Mouse (Mus musculus): ENCODE measurements around the gene Il9r. TPM values are rescaled to one million over a fixed set of nuclear protein-coding genes. Genes with fewer than 3 reads are reported as not detected.

Il9r gene
- polyA plus RNA-seq, 2 experiments = 0.08 to 0.16 TPM

DNA sequence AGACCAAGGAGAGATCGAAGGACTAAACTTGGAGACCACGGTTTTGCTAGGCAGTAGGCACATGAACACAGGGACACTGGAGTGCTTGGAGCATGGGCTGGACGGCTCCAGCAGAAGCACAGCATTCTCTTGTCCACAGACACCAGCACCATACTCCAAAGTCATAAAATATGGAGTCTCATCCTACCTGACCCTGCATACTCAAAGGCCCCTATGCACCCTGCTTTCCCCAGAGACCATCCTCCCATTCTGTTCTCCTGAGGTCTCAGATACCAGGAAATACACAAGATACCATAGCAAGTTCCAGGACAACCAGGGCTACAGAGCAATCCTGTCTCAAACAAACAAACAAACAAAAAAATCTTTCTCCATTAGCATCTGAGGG lies 37.3 kb upstream of the Il9r start:
- Histone ChIP-seq H3K4me1 (replicated peaks; ENCODE audit: control insufficient read depth in 2 of 2, insufficient read depth in 2 of 2, low read length in 1 of 2) (peaks cover 16 to 35% of the 10 kb centered on the region in 2 experiments), H3K27me3 (ENCODE audit: control insufficient read depth, insufficient read depth, low read length) (no peaks in the 10 kb centered on the region), H3K9me3 (ENCODE audit: control insufficient read depth, low read length) (no peaks in the 10 kb centered on the region), H3K4me3 (ENCODE audit: insufficient read depth in 1 of 2, low read depth in 2 of 2, low read length in 2 of 2) (no peak overlapping the region), H3K4me2 (ENCODE audit: low read depth) (no peak overlapping the region), H3K27ac (peak overlapping the region; percentile 71), H3K36me3 (replicated peaks; ENCODE audit: control insufficient read depth, insufficient read depth, low read depth) (peaks cover 83% of the 10 kb centered on the region), H3K9ac (replicated peaks) (no peak overlapping the region; the same call in 1 of the 2 replicates)
- TF ChIP-seq CTCF (IDR thresholded peaks at IDR 0.05; ENCODE audit: low read depth) (no peak), EP300 (IDR thresholded peaks at IDR 0.05; ENCODE audit: low read depth) (no peak)
- 84% methylated on average over 3 of the region's 3 CpGs for WGBS (ENCODE audit: insufficient replicate concordance)
- no peak for DNase-seq (ENCODE audit: low read depth in 3 of 3, low spot score in 3 of 3)
- no peak for ATAC-seq (ENCODE audit: insufficient read depth)

GRCm38 (mm10) chr11:32236712-32237410 lies 36.8 kb upstream of the Il9r start:
- Histone ChIP-seq H3K4me2 (ENCODE audit: low read depth) (no peak overlapping the region), H3K27ac (no peak overlapping the region; the same call in 1 of the 2 replicates), H3K4me1 (replicated peaks; ENCODE audit: control insufficient read depth in 2 of 2, insufficient read depth in 2 of 2, low read length in 1 of 2) (peaks cover 10 to 30% of the 10 kb centered on the region in 2 experiments), H3K4me3 (ENCODE audit: insufficient read depth in 1 of 2, low read depth in 2 of 2, low read length in 2 of 2) (no peak overlapping the region), H3K9ac (replicated peaks) (no peak overlapping the region), H3K9me3 (ENCODE audit: control insufficient read depth, low read length) (no peaks in the 10 kb centered on the region), H3K36me3 (replicated peaks; ENCODE audit: control insufficient read depth, insufficient read depth, low read depth) (peaks cover 85% of the 10 kb centered on the region), H3K27me3 (ENCODE audit: control insufficient read depth, insufficient read depth, low read length) (no peaks in the 10 kb centered on the region)
- no peak for TF ChIP-seq EP300 (IDR thresholded peaks at IDR 0.05; ENCODE audit: low read depth)
- TF ChIP-seq CTCF (IDR thresholded peaks at IDR 0.05; ENCODE audit: low read depth) = peak; percentile 93
- DNase-seq (ENCODE audit: low read depth in 3 of 3, low spot score in 3 of 3) (no peak), ATAC-seq (ENCODE audit: insufficient read depth) (peak; percentile 12; the same call in 1 of the 2 replicates)
- 58% methylated on average over 9 of the region's 9 CpGs for WGBS (ENCODE audit: insufficient replicate concordance)

DNA sequence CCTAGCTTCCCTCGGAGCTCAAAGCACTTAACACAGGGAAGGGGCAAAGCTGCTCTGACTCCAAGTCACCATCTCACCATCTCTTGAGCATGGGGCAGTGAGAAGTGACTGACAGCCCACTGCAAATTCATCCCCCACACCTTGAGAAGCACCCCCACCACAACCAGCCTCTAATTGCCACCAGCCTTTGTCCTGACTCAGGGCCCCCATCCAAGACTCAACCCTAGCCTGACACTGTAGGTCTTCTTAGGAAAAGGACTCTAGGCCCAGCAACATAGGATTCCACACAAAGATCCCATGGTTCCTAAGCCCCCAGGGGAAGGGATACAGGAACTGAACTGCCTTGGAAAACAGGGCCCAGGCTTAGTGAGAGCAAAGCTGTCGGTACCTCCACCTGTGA lies 36.1 kb upstream of the Il9r start:
- no peak for ATAC-seq (ENCODE audit: insufficient read depth)

DNA sequence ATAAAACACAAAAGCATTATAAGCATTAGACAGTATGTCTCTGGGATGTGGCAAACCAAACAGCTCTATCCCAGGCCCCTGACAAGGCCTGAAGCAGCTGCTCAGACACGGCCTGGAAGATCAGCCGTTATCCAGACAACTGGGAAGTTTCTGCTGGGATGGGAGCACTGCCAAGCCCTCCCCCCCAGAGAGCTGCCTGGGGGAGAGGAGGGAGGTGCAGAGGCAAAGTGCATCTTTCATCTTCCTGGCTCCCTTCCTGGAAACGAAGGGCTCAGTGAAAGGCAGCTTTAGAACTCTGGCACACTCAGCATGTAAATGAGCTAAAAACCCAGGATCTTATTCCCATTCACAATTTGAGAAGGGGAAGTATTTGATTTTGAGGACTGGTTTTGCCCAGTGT lies 35.6 kb upstream of the Il9r start:
- no peak overlapping the region; the same call in 1 of the 2 replicates for H3K27ac ChIP-seq
- peaks cover 85% of the 10 kb centered on the region for H3K36me3 ChIP-seq (replicated peaks; ENCODE audit: control insufficient read depth, insufficient read depth, low read depth)
- H3K4me3 ChIP-seq (ENCODE audit: insufficient read depth in 1 of 2, low read depth in 2 of 2, low read length in 2 of 2) = no peak overlapping the region
- DNase-seq (ENCODE audit: low read depth in 3 of 3, low spot score in 3 of 3) (no peak), ATAC-seq (ENCODE audit: insufficient read depth) (no peak)
- WGBS (ENCODE audit: insufficient replicate concordance) = 80% methylated on average over 3 of the region's 3 CpGs
- no peak for TF ChIP-seq EP300 (IDR thresholded peaks at IDR 0.05; ENCODE audit: low read depth)
- TF ChIP-seq CTCF (IDR thresholded peaks at IDR 0.05; ENCODE audit: low read depth) = no peak
- no peak overlapping the region for H3K4me2 ChIP-seq (ENCODE audit: low read depth)
- H3K9me3 ChIP-seq (ENCODE audit: control insufficient read depth, low read length) = no peaks in the 10 kb centered on the region
- peaks cover 0 to 18% of the 10 kb centered on the region in 2 experiments; a peak in 3 of 4 replicates for H3K4me1 ChIP-seq (replicated peaks; ENCODE audit: control insufficient read depth in 2 of 2, insufficient read depth in 2 of 2, low read length in 1 of 2)
- H3K27me3 ChIP-seq (ENCODE audit: control insufficient read depth, insufficient read depth, low read length) = no peaks in the 10 kb centered on the region
- H3K9ac ChIP-seq (replicated peaks) = no peak overlapping the region

More for the DNA sequence above, 36.1 kb upstream of the Il9r start:
- Histone ChIP-seq H3K4me3 (ENCODE audit: insufficient read depth in 1 of 2, low read depth in 2 of 2, low read length in 2 of 2) (no peak overlapping the region), H3K36me3 (replicated peaks; ENCODE audit: control insufficient read depth, insufficient read depth, low read depth) (peaks cover 85% of the 10 kb centered on the region), H3K9ac (replicated peaks) (no peak overlapping the region), H3K4me1 (replicated peaks; ENCODE audit: control insufficient read depth in 2 of 2, insufficient read depth in 2 of 2, low read length in 1 of 2) (peaks cover 3 to 23% of the 10 kb centered on the region in 2 experiments), H3K4me2 (ENCODE audit: low read depth) (no peak overlapping the region), H3K9me3 (ENCODE audit: control insufficient read depth, low read length) (no peaks in the 10 kb centered on the region), H3K27me3 (ENCODE audit: control insufficient read depth, insufficient read depth, low read length) (no peaks in the 10 kb centered on the region), H3K27ac (no peak overlapping the region)
- WGBS (ENCODE audit: insufficient replicate concordance) = 85% methylated on average over 2 of the region's 2 CpGs
- no peak for TF ChIP-seq CTCF (IDR thresholded peaks at IDR 0.05; ENCODE audit: low read depth)
- TF ChIP-seq EP300 (IDR thresholded peaks at IDR 0.05; ENCODE audit: low read depth) = no peak
- no peak for DNase-seq (ENCODE audit: low read depth in 3 of 3, low spot score in 3 of 3)

DNA sequence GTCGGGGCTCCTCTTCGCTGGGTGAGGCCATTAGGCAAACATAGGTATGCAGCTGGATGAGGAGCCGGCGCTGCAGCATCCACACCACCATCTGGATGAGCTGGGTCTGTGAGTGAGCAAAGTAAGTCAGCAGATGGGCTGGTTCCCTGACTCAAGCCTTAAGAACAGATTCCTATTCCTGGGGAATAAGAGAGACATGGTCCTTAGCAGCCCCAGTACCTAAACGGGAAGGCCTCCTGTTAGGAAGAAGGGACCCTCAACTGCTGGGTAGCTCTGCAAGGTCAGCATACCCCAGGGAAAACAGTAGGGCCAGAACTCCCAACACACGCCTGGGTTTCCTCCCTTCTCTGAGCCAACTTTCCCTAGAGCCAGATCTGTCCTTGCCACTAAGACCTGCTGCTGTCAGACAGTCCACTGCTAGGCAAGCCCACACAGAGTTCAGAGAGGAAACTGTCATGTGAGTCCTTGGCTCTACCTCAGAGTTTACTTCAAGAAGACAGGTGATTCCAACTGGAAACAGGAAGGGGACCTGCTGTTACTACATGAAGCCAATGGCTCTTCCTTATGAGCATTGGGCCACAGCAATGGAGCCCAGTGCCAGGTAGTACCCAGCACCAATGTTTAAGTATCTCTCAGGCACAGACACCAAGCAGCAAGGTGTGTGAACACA lies 34.9 kb upstream of the Il9r start:
- Histone ChIP-seq H3K9ac (replicated peaks) (no peak overlapping the region), H3K4me2 (ENCODE audit: low read depth) (no peak overlapping the region), H3K4me1 (replicated peaks; ENCODE audit: control insufficient read depth in 2 of 2, insufficient read depth in 2 of 2, low read length in 1 of 2) (peaks cover 0 to 17% of the 10 kb centered on the region in 2 experiments; a peak in 3 of 4 replicates), H3K36me3 (replicated peaks; ENCODE audit: control insufficient read depth, insufficient read depth, low read depth) (peaks cover 86% of the 10 kb centered on the region), H3K27ac (peak overlapping the region; percentile 25), H3K27me3 (ENCODE audit: control insufficient read depth, insufficient read depth, low read length) (no peaks in the 10 kb centered on the region), H3K9me3 (ENCODE audit: control insufficient read depth, low read length) (no peaks in the 10 kb centered on the region), H3K4me3 (ENCODE audit: insufficient read depth in 1 of 2, low read depth in 2 of 2, low read length in 2 of 2) (no peak overlapping the region)
- DNase-seq (ENCODE audit: low read depth in 3 of 3, low spot score in 3 of 3) (no peak), ATAC-seq (ENCODE audit: insufficient read depth) (no peak)
- TF ChIP-seq CTCF (IDR thresholded peaks at IDR 0.05; ENCODE audit: low read depth) (no peak), EP300 (IDR thresholded peaks at IDR 0.05; ENCODE audit: low read depth) (no peak)
- WGBS (ENCODE audit: insufficient replicate concordance) = 93% methylated on average over 6 of the region's 6 CpGs

Measured in liver, embryonic 14.5 days (tissue).